Mouse (Mus musculus) liver, embryonic 16.5 days (tissue): ENCODE data around the gene Hes3. TPM values are rescaled to one million over a fixed set of nuclear protein-coding genes. Genes with fewer than 3 reads are reported as not detected.
A peak's percentile ranks its signal among the peaks of the same experiment; 100 is the strongest.

ENCODE experiments used
- ATAC-seq: fragments of 200-750 bp; cut with Nextera tagmentation; 2 replicates; pipeline ENCODE4 v1.8.0; 2017; ENCODE audit warnings: low read depth, mild to moderate bottlenecking, moderate number of reproducible peaks, moderate library complexity
- H3K27ac ChIP-seq: fragments of 300-500 bp; sonication (generic); 2 replicates; pipeline ENCODE4 v1.5.1; 2014; ENCODE audit warnings: mild to moderate bottlenecking, low read length
- H3K27me3 ChIP-seq: fragments of 300-500 bp; sonication (generic); 2 replicates; pipeline ENCODE4 v1.6.1; 2014; ENCODE audit warnings: low read depth, low read length, mixed read lengths; ENCODE audit not compliant: control insufficient read depth, insufficient read depth
- H3K36me3 ChIP-seq: fragments of 300-500 bp; sonication (generic); 2 replicates; pipeline ENCODE4 v1.6.1; 2014; ENCODE audit warnings: mild to moderate bottlenecking; ENCODE audit not compliant: control insufficient read depth, insufficient read depth
- H3K4me1 ChIP-seq: fragments of 300-500 bp; sonication (generic); 2 replicates; pipeline ENCODE4 v1.6.1; 2014; ENCODE audit warnings: low read depth, low read length, mixed read lengths; ENCODE audit not compliant: control insufficient read depth
- H3K4me2 ChIP-seq: fragments of 300-500 bp; sonication (generic); 2 replicates; pipeline ENCODE4 v1.6.1; 2014; ENCODE audit warnings: low read depth, low read length, mixed read lengths
- H3K4me3 ChIP-seq: fragments of 300-500 bp; sonication (generic); 2 replicates; pipeline ENCODE4 v1.5.1; 2014; ENCODE audit warnings: low read depth, mild to moderate bottlenecking, low read length
- H3K9ac ChIP-seq: fragments of 300-500 bp; sonication (generic); 2 replicates; pipeline ENCODE4 v1.6.1; 2014; ENCODE audit warnings: low read depth, low read length
- H3K9me3 ChIP-seq: fragments of 300-500 bp; sonication (generic); replicated peaks from 2 replicates; pipeline ENCODE4 v1.6.1; 2016; ENCODE audit warnings: low read length; ENCODE audit not compliant: control insufficient read depth
- WGBS: fragments of 180-500 bp; shearing (Covaris S2); extraction: QIAGEN DNeasy Blood & Tissue Kit; methylation state at CpG from one replicate; pipeline ENCODE4 v1.1.7; 2014; ENCODE audit not compliant: insufficient replicate concordance; 5-methylcytosine and 5-hydroxymethylcytosine counted together
- polyA plus RNA-seq: library from polyadenylated mRNA; unstranded; fragments of >200 nt; fragmentation: Nextera tagmentation; extraction: Ambion mirVana; gene quantifications from 2 replicates; pipeline ENCODE4 v1.2.1, GENCODE M21; 2015

Gene Hes3
- polyA plus RNA-seq, 1 experiment from 2014 or later: not detected

GRCm38 (mm10) chr4:152313211-152313632, 21.8 kb upstream of the Hes3 start:
- H3K4me1 ChIP-seq: peaks cover 3% of the 10 kb centered on the region; the same call in 1 of the 2 replicates
- peak overlapping the region; percentile 39 for H3K4me2 ChIP-seq
- H3K4me3 ChIP-seq: peak overlapping the region; percentile 19
- H3K9ac ChIP-seq: no peak overlapping the region
- peaks cover 71% of the 10 kb centered on the region for H3K27me3 ChIP-seq
- no peak for ATAC-seq
- WGBS: under 1% methylated on average over 29 of the region's 29 CpGs
- no peaks in the 10 kb centered on the region for H3K36me3 ChIP-seq
- no peaks in the 10 kb centered on the region for H3K9me3 ChIP-seq
- no peak overlapping the region for H3K27ac ChIP-seq

GRCm38 (mm10) chr4:152312186-152312585, 20.7 kb upstream of the Hes3 start:
- no peak overlapping the region for H3K27ac ChIP-seq
- H3K9me3 ChIP-seq: no peaks in the 10 kb centered on the region
- 6% methylated on average over 14 of the region's 14 CpGs for WGBS
- H3K27me3 ChIP-seq: peaks cover 62% of the 10 kb centered on the region
- no peak for ATAC-seq
- H3K36me3 ChIP-seq: no peaks in the 10 kb centered on the region
- no peak overlapping the region for H3K4me3 ChIP-seq
- H3K4me1 ChIP-seq: peaks cover 3% of the 10 kb centered on the region; the same call in 1 of the 2 replicates
- H3K4me2 ChIP-seq: no peak overlapping the region
- no peak overlapping the region for H3K9ac ChIP-seq

- Histone ChIP-seq H3K27me3 (peaks cover 16% of the 10 kb centered on the region), H3K27ac (no peak overlapping the region), H3K4me3 (no peak overlapping the region), H3K9me3 (no peaks in the 10 kb centered on the region), H3K36me3 (peaks cover 5% of the 10 kb centered on the region; the same call in 1 of the 2 replicates), H3K4me1 (no peaks in the 10 kb centered on the region; the same call in 1 of the 2 replicates), H3K4me2 (no peak overlapping the region), H3K9ac (no peak overlapping the region)
- 85% methylated on average over 9 of the region's 9 CpGs for whole genome bisulfite sequencing
- ATAC-seq: no peak
These were observed 16.1 kb upstream of the Hes3 start for GRCm38 (mm10) chr4:152307542-152307941.

GRCm38 (mm10) chr4:152305991-152306390, 14.5 kb upstream of the Hes3 start:
- no peak overlapping the region for H3K27ac ChIP-seq
- 56% methylated on average over 6 of the region's 6 CpGs for WGBS
- ATAC-seq: no peak
- no peak overlapping the region for H3K4me3 ChIP-seq
- peaks cover under 1% of the 10 kb centered on the region for H3K27me3 ChIP-seq
- no peak overlapping the region for H3K9ac ChIP-seq
- peaks cover 5% of the 10 kb centered on the region; the same call in 1 of the 2 replicates for H3K36me3 ChIP-seq
- H3K4me2 ChIP-seq: no peak overlapping the region
- H3K4me1 ChIP-seq: no peaks in the 10 kb centered on the region
- H3K9me3 ChIP-seq: no peaks in the 10 kb centered on the region

- Histone ChIP-seq H3K4me2 (no peak overlapping the region), H3K27ac (no peak overlapping the region), H3K9ac (no peak overlapping the region), H3K4me1 (no peaks in the 10 kb centered on the region), H3K9me3 (no peaks in the 10 kb centered on the region), H3K4me3 (no peak overlapping the region), H3K36me3 (peaks cover 7% of the 10 kb centered on the region; the same call in 1 of the 2 replicates), H3K27me3 (no peaks in the 10 kb centered on the region)
- WGBS: 77% methylated on average over 6 of the region's 6 CpGs
- no peak for ATAC-seq
These were observed 13.2 kb upstream of the Hes3 start for GRCm38 (mm10) chr4:152304685-152305084.

GRCm38 (mm10) chr4:152303172-152303571, 11.7 kb upstream of the Hes3 start:
- peaks cover 8% of the 10 kb centered on the region for H3K4me1 ChIP-seq
- H3K4me3 ChIP-seq: no peak overlapping the region
- peaks cover 7% of the 10 kb centered on the region; the same call in 1 of the 2 replicates for H3K36me3 ChIP-seq
- no peak overlapping the region for H3K9ac ChIP-seq
- WGBS: 77% methylated on average over 10 of the region's 10 CpGs
- no peak overlapping the region for H3K27ac ChIP-seq
- no peak overlapping the region for H3K4me2 ChIP-seq
- H3K9me3 ChIP-seq: no peaks in the 10 kb centered on the region
- ATAC-seq: peak; percentile 41; the same call in 1 of the 2 replicates
- H3K27me3 ChIP-seq: no peaks in the 10 kb centered on the region

GRCm38 (mm10) chr4:152302012-152302411, 10.6 kb upstream of the Hes3 start:
- H3K4me3 ChIP-seq: no peak overlapping the region
- 74% methylated on average over 11 of the region's 11 CpGs for WGBS
- peaks cover 14% of the 10 kb centered on the region for H3K4me1 ChIP-seq
- no peak overlapping the region for H3K9ac ChIP-seq
- H3K9me3 ChIP-seq: no peaks in the 10 kb centered on the region
- no peaks in the 10 kb centered on the region for H3K27me3 ChIP-seq
- ATAC-seq: no peak
- no peak overlapping the region for H3K27ac ChIP-seq
- H3K36me3 ChIP-seq: peaks cover 7% of the 10 kb centered on the region; the same call in 1 of the 2 replicates
- no peak overlapping the region for H3K4me2 ChIP-seq

GRCm38 (mm10) chr4:152300375-152300774, 8.9 kb upstream of the Hes3 start:
- ATAC-seq: no peak

GRCm38 (mm10) chr4:152298836-152299235, 7.4 kb upstream of the Hes3 start:
- no peak overlapping the region for H3K9ac ChIP-seq
- WGBS: 79% methylated on average over 14 of the region's 14 CpGs
- H3K27ac ChIP-seq: no peak overlapping the region
- H3K4me3 ChIP-seq: no peak overlapping the region
- peaks cover 3% of the 10 kb centered on the region; the same call in 1 of the 2 replicates for H3K36me3 ChIP-seq
- H3K27me3 ChIP-seq: peaks cover 4% of the 10 kb centered on the region
- H3K9me3 ChIP-seq: no peaks in the 10 kb centered on the region
- ATAC-seq: no peak
- no peak overlapping the region for H3K4me2 ChIP-seq
- H3K4me1 ChIP-seq: peaks cover 22% of the 10 kb centered on the region

More at GRCm38 (mm10) chr4:152300375-152300774, 8.9 kb upstream of the Hes3 start:
- H3K4me1 ChIP-seq: peaks cover 21% of the 10 kb centered on the region
- WGBS: 79% methylated on average over 8 of the region's 8 CpGs
- peaks cover 7% of the 10 kb centered on the region; the same call in 1 of the 2 replicates for H3K36me3 ChIP-seq
- no peaks in the 10 kb centered on the region for H3K27me3 ChIP-seq
- H3K4me2 ChIP-seq: no peak overlapping the region
- H3K27ac ChIP-seq: no peak overlapping the region
- no peak overlapping the region for H3K9ac ChIP-seq
- no peaks in the 10 kb centered on the region for H3K9me3 ChIP-seq
- no peak overlapping the region for H3K4me3 ChIP-seq
